Mouse (Mus musculus): ENCODE measurements around the gene Gm19402. TPM values are rescaled to one million over a fixed set of nuclear protein-coding genes. Genes with fewer than 3 reads are reported as not detected.

The Gm19402 gene
- total RNA-seq, 2 experiments from 2014 or later, result not detected

- Histone ChIP-seq H3K4me3 (no peak overlapping the region), H3K27ac (peak overlapping the region; percentile 43)
- TF ChIP-seq CTCF (conservative IDR thresholded peaks at IDR 0.05), result no peak
- DNase-seq (ENCODE audit: low spot score in 2 of 2), result no peak
Measured at GRCm38 (mm10) chr10:77647901-77648300, 42.7 kb downstream of the Gm19402 start.

DNA sequence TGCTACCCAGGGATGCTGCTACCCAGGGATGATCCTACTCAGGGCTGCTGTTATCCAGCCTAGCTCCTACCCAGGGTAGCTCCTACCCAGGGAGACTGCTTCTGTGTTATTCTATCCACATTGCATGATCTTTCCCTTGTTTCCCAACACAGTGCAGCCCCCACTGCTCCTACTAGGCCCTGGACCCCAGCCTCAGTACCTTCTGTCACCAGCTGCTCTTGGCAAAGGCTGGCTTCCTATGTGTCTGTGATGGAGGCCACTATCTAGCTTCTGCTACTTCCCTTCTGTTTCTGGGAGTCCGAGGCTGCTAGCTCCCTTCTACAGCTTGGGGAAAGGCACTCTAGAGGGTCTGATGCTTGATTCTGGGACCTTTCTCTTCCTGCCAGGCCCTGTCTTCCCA, 43.1 kb downstream of the Gm19402 start:
- peak overlapping the region; percentile 43 for H3K27ac ChIP-seq
- DNase-seq (ENCODE audit: low spot score in 2 of 2), result no peak
- no peak for TF ChIP-seq CTCF (conservative IDR thresholded peaks at IDR 0.05)
- H3K4me3 ChIP-seq, result no peak overlapping the region

DNA sequence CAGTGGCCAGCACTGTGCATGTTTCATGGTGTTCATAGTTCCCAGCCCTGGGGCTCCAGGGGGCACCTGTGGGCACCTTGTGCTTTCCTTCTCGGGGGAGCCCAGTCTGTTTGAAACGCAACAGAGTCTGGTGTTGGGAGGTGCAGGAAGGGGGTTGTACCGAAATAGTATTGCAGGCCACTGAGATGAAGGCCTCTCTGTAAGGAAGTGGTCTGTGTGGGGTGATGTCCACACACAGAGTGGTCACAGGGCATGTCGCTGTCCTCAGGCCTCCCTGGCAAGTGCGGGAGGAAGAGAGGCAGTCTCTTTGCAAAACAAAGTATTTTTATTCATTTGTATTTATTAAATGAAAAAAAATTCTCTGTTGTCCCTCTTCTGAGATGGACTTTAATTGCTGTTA, 45.0 kb downstream of the Gm19402 start:
- Histone ChIP-seq H3K27ac (no peak overlapping the region), H3K4me3 (no peak overlapping the region)
- no peak for DNase-seq (ENCODE audit: low spot score in 2 of 2)
- TF ChIP-seq CTCF (conservative IDR thresholded peaks at IDR 0.05), result no peak

GRCm38 (mm10) chr10:77643160-77643559, 47.4 kb downstream of the Gm19402 start:
- Histone ChIP-seq H3K27ac (no peak overlapping the region), H3K4me3 (no peak overlapping the region)
- no peak for DNase-seq (ENCODE audit: low spot score in 2 of 2)
- TF ChIP-seq CTCF (conservative IDR thresholded peaks at IDR 0.05), result no peak

Small RNAs within 50 kb of the gene (microRNA-seq; reads per million reads assigned to microRNA genes)
- gene Mir1930, result 10.1 to 30.7 reads per million in 2 experiments

Other genes starting within 250 kb of the Gm19402 start
- 10 to 100 TPM; 32.8 to 35.2 TPM for gene Fam207a, start 175.0 kb downstream of the Gm19402 start, total RNA-seq (2021)
- gene Itgb2, start 160.5 kb downstream of the Gm19402 start, total RNA-seq (2021), result 1 to 10 TPM; 3.3 to 4.6 TPM
- gene Pttg1ip, start 109.0 kb downstream of the Gm19402 start, total RNA-seq (2021), result 10 to 100 TPM; 76.9 to 77.5 TPM
- gene Sumo3, start 84.7 kb downstream of the Gm19402 start, total RNA-seq (2021), result 100 to 1,000 TPM; 131 to 138 TPM
- gene Gm49325, start 84.6 kb downstream of the Gm19402 start, total RNA-seq (2021), result 10 to 100 TPM; 18.3 to 27.0 TPM
- gene Ube2g2, start 68.5 kb downstream of the Gm19402 start, total RNA-seq (2021), result 10 to 100 TPM; 81.6 to 95.4 TPM
- not detected for gene Tspear, start 4.2 kb downstream of the Gm19402 start, total RNA-seq (2021)
- not detected for gene Gm9508, start 6.5 kb upstream of the Gm19402 start, total RNA-seq (2021)
- gene Gm10272, start 15.9 kb upstream of the Gm19402 start, total RNA-seq (2021), result not detected
- not detected for gene Gm10024, start 20.7 kb upstream of the Gm19402 start, total RNA-seq (2021)
- gene Gm10142, start 25.1 kb upstream of the Gm19402 start, total RNA-seq (2021), result not detected
- gene Krtap12-1, start 29.8 kb upstream of the Gm19402 start, total RNA-seq (2021), result not detected
- gene Gm10100, start 35.7 kb upstream of the Gm19402 start, total RNA-seq (2021), result not detected
- gene Gm18596, start 51.9 kb upstream of the Gm19402 start, total RNA-seq (2021), result not detected
- not detected for gene Gm9736, start 60.6 kb upstream of the Gm19402 start, total RNA-seq (2021)
- gene Gm3233, start 68.9 kb upstream of the Gm19402 start, total RNA-seq (2021), result not detected
- not detected for gene Gm3238, start 80.6 kb upstream of the Gm19402 start, total RNA-seq (2021)
- gene Gm7138, start 86.2 kb upstream of the Gm19402 start, total RNA-seq (2021), result not detected
- gene Gm3250, start 91.8 kb upstream of the Gm19402 start, total RNA-seq (2021), result not detected
- gene Gm7137, start 97.4 kb upstream of the Gm19402 start, total RNA-seq (2021), result not detected
- not detected for gene Gm9639, start 104.3 kb upstream of the Gm19402 start, total RNA-seq (2021)
- gene Gm19668, start 108.4 kb upstream of the Gm19402 start, total RNA-seq (2021), result not detected
- gene Gm9507, start 121.1 kb upstream of the Gm19402 start, total RNA-seq (2021), result not detected
- gene Gm2696, start 123.9 kb upstream of the Gm19402 start, total RNA-seq (2021), result not detected
- not detected for gene Krtap10-4, start 136.3 kb upstream of the Gm19402 start, total RNA-seq (2021)
- not detected for gene Krtap10-10, start 145.2 kb upstream of the Gm19402 start, total RNA-seq (2021)
- gene Gm36176, start 156.0 kb upstream of the Gm19402 start, total RNA-seq (2021), result not detected
- gene Gm10318, start 162.1 kb upstream of the Gm19402 start, total RNA-seq (2021), result not detected
- gene Gm3285, start 171.2 kb upstream of the Gm19402 start, total RNA-seq (2021), result not detected
- gene Lrrc3, start 211.8 kb upstream of the Gm19402 start, total RNA-seq (2021), result 1 to 10 TPM; 3.6 to 3.7 TPM

All from layer of hippocampus, adult 2 months (tissue).